Mouse (Mus musculus) E14TG2a.4 (cell line): ENCODE results near the gene Mars.

Experiments
- CTCF ChIP-seq: conservative IDR thresholded peaks from 2 replicates; pipeline ENCODE4 v1.5.1; 2014; ENCODE audit warnings: low read length
- NANOG ChIP-seq: IDR thresholded peaks from 2 replicates; pipeline ENCODE4 v1.6.1; 2014; ENCODE audit warnings: borderline replicate concordance, low read length, mixed read lengths
- POU5F1 ChIP-seq: IDR thresholded peaks from 2 replicates; pipeline ENCODE4 v1.6.1; 2014; ENCODE audit warnings: low read length, borderline replicate concordance

- TF ChIP-seq CTCF, result no peak
- TF ChIP-seq NANOG, result no peak
- no peak for TF ChIP-seq POU5F1
Observed at GRCm38 (mm10) chr10:127288328-127288799, 23.2 kb downstream of the Mars start.
